Mouse (Mus musculus) retina, postnatal 7 days (tissue): ENCODE data around the gene Gm7980.
"Not testable (repeated sequence)": the region's sequence is repeated elsewhere in the genome, so short reads cannot be mapped to it uniquely, and the experiment has no call there.

Experiments used
- DNase-seq: peaks from one replicate; pipeline ENCODE4 v3.0.0-alpha.2; 2012; ENCODE audit warnings: low read depth, low spot score

Gene Gm7980

GRCm38 (mm10) chr14:41907190-41907589, at the start of gene Gm7980:
TSS of gene Gm7980 (minus strand) at chr14:41907290.
- DNase-seq, result not testable (repeated sequence)

- DNase-seq, result not testable (repeated sequence)
Measured at GRCm38 (mm10) chr14:41943695-41944094, 36.6 kb upstream of the Gm7980 start, which contains the start of gene 1700024B05Rik. TSS of gene 1700024B05Rik (plus strand) at chr14:41943995.

GRCm38 (mm10) chr14:41924649-41925048, 17.6 kb upstream of the Gm7980 start, which contains the start of gene 1700049E17Rik1:
TSS of gene 1700049E17Rik1 (plus strand) at chr14:41924949.
- not testable (repeated sequence) for DNase-seq
